Mouse (Mus musculus): ENCODE data around the gene Mcmbp. TPM values are rescaled to one million over a fixed set of nuclear protein-coding genes. Genes with fewer than 3 reads are reported as not detected.
"Not testable (repeated sequence)": the region's sequence is repeated elsewhere in the genome, so short reads cannot be mapped to it uniquely, and the experiment has no call there.

The Mcmbp gene
- polyA plus RNA-seq, 1 experiment from 2014 or later: 84.3 TPM

- Histone ChIP-seq H3K27ac (replicated peaks) (no peak overlapping the region), H3K4me1 (peaks cover 36% of the 10 kb centered on the region), H3K9me3 (no peaks in the 10 kb centered on the region), H3K4me3 (peak overlapping the region; percentile 99), H3K36me3 (replicated peaks) (peaks cover 10% of the 10 kb centered on the region; the same call in 1 of the 2 replicates), H3K27me3 (replicated peaks; ENCODE audit: low read depth, poor library complexity, severe bottlenecking) (peaks cover 19% of the 10 kb centered on the region)
- no peak for DNase-seq (ENCODE audit: low spot score)
- WGBS: 64% methylated on average over 2 of the region's 2 CpGs
Observed at GRCm38 (mm10) chr7:128743898-128744297, 3.6 kb upstream of the Mcmbp start.

GRCm38 (mm10) chr7:128739462-128740277 lies 625 bp downstream of the Mcmbp start:
- Histone ChIP-seq H3K4me3 (peak overlapping the region; percentile 99), H3K27me3 (replicated peaks; ENCODE audit: low read depth, poor library complexity, severe bottlenecking) (peaks cover 19% of the 10 kb centered on the region), H3K36me3 (replicated peaks) (peaks cover 35% of the 10 kb centered on the region), H3K4me1 (peaks cover 29% of the 10 kb centered on the region), H3K9me3 (0 out of 2 replicates have a peak, but pooled peaks cover 1% of the 10 kb centered on the region), H3K27ac (replicated peaks) (peak overlapping the region; percentile 97)
- under 1% methylated on average over 80 of the region's 80 CpGs for WGBS
- no peak for DNase-seq (ENCODE audit: low spot score)

GRCm38 (mm10) chr7:128739116-128739461 lies 1.2 kb downstream of the Mcmbp start:
- peak overlapping the region; percentile 97 for H3K27ac ChIP-seq (replicated peaks)
- DNase-seq (ENCODE audit: low spot score): peak; percentile 21

GRCm38 (mm10) chr7:128738041-128738440 lies 2.3 kb downstream of the Mcmbp start:
- no peak for DNase-seq (ENCODE audit: low spot score)
- Histone ChIP-seq H3K36me3 (replicated peaks) (peaks cover 39% of the 10 kb centered on the region), H3K4me1 (peaks cover 24% of the 10 kb centered on the region), H3K27me3 (replicated peaks; ENCODE audit: low read depth, poor library complexity, severe bottlenecking) (peaks cover 12% of the 10 kb centered on the region; the same call in 1 of the 2 replicates), H3K27ac (replicated peaks) (no peak overlapping the region), H3K9me3 (0 out of 2 replicates have a peak, but pooled peaks cover 3% of the 10 kb centered on the region), H3K4me3 (peak overlapping the region; percentile 99)
- 82% methylated on average over 5 of the region's 5 CpGs for WGBS

More at GRCm38 (mm10) chr7:128739116-128739461, 1.2 kb downstream of the Mcmbp start:
- peaks cover 39% of the 10 kb centered on the region for H3K36me3 ChIP-seq (replicated peaks)
- peaks cover 19% of the 10 kb centered on the region for H3K27me3 ChIP-seq (replicated peaks; ENCODE audit: low read depth, poor library complexity, severe bottlenecking)
- 3% methylated on average over 15 of the region's 15 CpGs for WGBS
- peak overlapping the region; percentile 99 for H3K4me3 ChIP-seq
- 0 out of 2 replicates have a peak, but pooled peaks cover 3% of the 10 kb centered on the region for H3K9me3 ChIP-seq
- H3K4me1 ChIP-seq: peaks cover 26% of the 10 kb centered on the region

GRCm38 (mm10) chr7:128731585-128731984 lies 8.7 kb downstream of the Mcmbp start:
- H3K36me3 ChIP-seq (replicated peaks): peaks cover 29% of the 10 kb centered on the region
- H3K27ac ChIP-seq (replicated peaks): no peak overlapping the region
- H3K4me3 ChIP-seq: no peak overlapping the region
- no peak for DNase-seq (ENCODE audit: low spot score)
- H3K27me3 ChIP-seq (replicated peaks; ENCODE audit: low read depth, poor library complexity, severe bottlenecking): no peaks in the 10 kb centered on the region
- 85% methylated on average over 2 of the region's 2 CpGs for WGBS
- H3K9me3 ChIP-seq: 0 out of 2 replicates have a peak, but pooled peaks cover 3% of the 10 kb centered on the region
- H3K4me1 ChIP-seq: peaks cover 7% of the 10 kb centered on the region; the same call in 1 of the 2 replicates

GRCm38 (mm10) chr7:128728738-128729137 lies 11.6 kb downstream of the Mcmbp start:
- 92% methylated on average over 10 of the region's 10 CpGs for WGBS
- Histone ChIP-seq H3K27me3 (replicated peaks; ENCODE audit: low read depth, poor library complexity, severe bottlenecking) (no peaks in the 10 kb centered on the region), H3K27ac (replicated peaks) (no peak overlapping the region), H3K9me3 (no peaks in the 10 kb centered on the region), H3K4me1 (peaks cover 16% of the 10 kb centered on the region; the same call in 1 of the 2 replicates), H3K36me3 (replicated peaks) (peaks cover 17% of the 10 kb centered on the region), H3K4me3 (no peak overlapping the region)
- no peak for DNase-seq (ENCODE audit: low spot score)

GRCm38 (mm10) chr7:128727701-128728100 lies 12.6 kb downstream of the Mcmbp start:
- Histone ChIP-seq H3K9me3 (no peaks in the 10 kb centered on the region), H3K27ac (replicated peaks) (no peak overlapping the region), H3K4me1 (peaks cover 16% of the 10 kb centered on the region; the same call in 1 of the 2 replicates), H3K36me3 (replicated peaks) (peaks cover 27% of the 10 kb centered on the region), H3K4me3 (no peak overlapping the region), H3K27me3 (replicated peaks; ENCODE audit: low read depth, poor library complexity, severe bottlenecking) (no peaks in the 10 kb centered on the region)
- no peak for DNase-seq (ENCODE audit: low spot score)
- WGBS: 54% methylated on average over 5 of the region's 5 CpGs

- WGBS: 52% methylated on average over 10 of the region's 10 CpGs
- H3K9me3 ChIP-seq: no peaks in the 10 kb centered on the region
- DNase-seq (ENCODE audit: low spot score): no peak
- no peak overlapping the region for H3K27ac ChIP-seq (replicated peaks)
- no peaks in the 10 kb centered on the region for H3K27me3 ChIP-seq (replicated peaks; ENCODE audit: low read depth, poor library complexity, severe bottlenecking)
- no peak overlapping the region for H3K4me3 ChIP-seq
- peaks cover 34% of the 10 kb centered on the region for H3K36me3 ChIP-seq (replicated peaks)
- H3K4me1 ChIP-seq: peaks cover 16% of the 10 kb centered on the region; the same call in 1 of the 2 replicates
Observed at GRCm38 (mm10) chr7:128726999-128727398, 13.3 kb downstream of the Mcmbp start.

- Histone ChIP-seq H3K9me3 (no peaks in the 10 kb centered on the region), H3K27ac (replicated peaks) (no peak overlapping the region), H3K4me1 (peaks cover 16% of the 10 kb centered on the region; the same call in 1 of the 2 replicates), H3K36me3 (replicated peaks) (peaks cover 52% of the 10 kb centered on the region), H3K27me3 (replicated peaks; ENCODE audit: low read depth, poor library complexity, severe bottlenecking) (no peaks in the 10 kb centered on the region), H3K4me3 (no peak overlapping the region)
- no peak for DNase-seq (ENCODE audit: low spot score)
- WGBS: 86% methylated on average over 9 of the region's 9 CpGs
Observed at GRCm38 (mm10) chr7:128725189-128725588, 15.1 kb downstream of the Mcmbp start.

GRCm38 (mm10) chr7:128724761-128725160 lies 15.5 kb downstream of the Mcmbp start:
- H3K4me3 ChIP-seq: no peak overlapping the region
- WGBS: 48% methylated on average over 4 of the region's 4 CpGs
- H3K9me3 ChIP-seq: no peaks in the 10 kb centered on the region
- peaks cover 57% of the 10 kb centered on the region for H3K36me3 ChIP-seq (replicated peaks)
- H3K4me1 ChIP-seq: peaks cover 16% of the 10 kb centered on the region; the same call in 1 of the 2 replicates
- no peaks in the 10 kb centered on the region for H3K27me3 ChIP-seq (replicated peaks; ENCODE audit: low read depth, poor library complexity, severe bottlenecking)
- DNase-seq (ENCODE audit: low spot score): peak; percentile 55
- no peak overlapping the region for H3K27ac ChIP-seq (replicated peaks)

- WGBS: 78% methylated on average over 4 of the region's 4 CpGs
- DNase-seq (ENCODE audit: low spot score): no peak
- no peak overlapping the region for H3K4me3 ChIP-seq
- H3K27me3 ChIP-seq (replicated peaks; ENCODE audit: low read depth, poor library complexity, severe bottlenecking): no peaks in the 10 kb centered on the region
- H3K36me3 ChIP-seq (replicated peaks): peaks cover 100% of the 10 kb centered on the region
- no peaks in the 10 kb centered on the region for H3K9me3 ChIP-seq
- H3K4me1 ChIP-seq: no peaks in the 10 kb centered on the region
- no peak overlapping the region for H3K27ac ChIP-seq (replicated peaks)
Observed at GRCm38 (mm10) chr7:128717991-128718390, 22.3 kb downstream of the Mcmbp start.

- Histone ChIP-seq H3K36me3 (replicated peaks) (peaks cover 100% of the 10 kb centered on the region), H3K9me3 (no peaks in the 10 kb centered on the region), H3K27me3 (replicated peaks; ENCODE audit: low read depth, poor library complexity, severe bottlenecking) (no peaks in the 10 kb centered on the region), H3K4me3 (no peak overlapping the region), H3K4me1 (no peaks in the 10 kb centered on the region), H3K27ac (replicated peaks) (no peak overlapping the region)
- DNase-seq (ENCODE audit: low spot score): peak; percentile 75
- 27% methylated on average over 4 of the region's 4 CpGs for WGBS
Observed at GRCm38 (mm10) chr7:128705735-128706134, 34.6 kb downstream of the Mcmbp start.

- not testable (repeated sequence) for DNase-seq (ENCODE audit: low spot score); H3K4me1 ChIP-seq; H3K4me3 ChIP-seq; H3K27ac ChIP-seq (replicated peaks); H3K27me3 ChIP-seq (replicated peaks; ENCODE audit: low read depth, poor library complexity, severe bottlenecking); H3K9me3 ChIP-seq
- 94% methylated on average over 6 of the region's 6 CpGs for WGBS
- H3K36me3 ChIP-seq (replicated peaks): peaks cover 96% of the 10 kb centered on the region
Observed at GRCm38 (mm10) chr7:128699959-128700358, 40.3 kb downstream of the Mcmbp start.

Measured in embryonic facial prominence, embryonic 10.5 days (tissue).